Mouse (Mus musculus): Measurements from ENCODE around the gene Kcnma1. TPM values are rescaled to one million over a fixed set of nuclear protein-coding genes. Genes with fewer than 3 reads are reported as not detected.

The Kcnma1 gene
- polyA plus RNA-seq, 1 experiment, result not detected

DNA sequence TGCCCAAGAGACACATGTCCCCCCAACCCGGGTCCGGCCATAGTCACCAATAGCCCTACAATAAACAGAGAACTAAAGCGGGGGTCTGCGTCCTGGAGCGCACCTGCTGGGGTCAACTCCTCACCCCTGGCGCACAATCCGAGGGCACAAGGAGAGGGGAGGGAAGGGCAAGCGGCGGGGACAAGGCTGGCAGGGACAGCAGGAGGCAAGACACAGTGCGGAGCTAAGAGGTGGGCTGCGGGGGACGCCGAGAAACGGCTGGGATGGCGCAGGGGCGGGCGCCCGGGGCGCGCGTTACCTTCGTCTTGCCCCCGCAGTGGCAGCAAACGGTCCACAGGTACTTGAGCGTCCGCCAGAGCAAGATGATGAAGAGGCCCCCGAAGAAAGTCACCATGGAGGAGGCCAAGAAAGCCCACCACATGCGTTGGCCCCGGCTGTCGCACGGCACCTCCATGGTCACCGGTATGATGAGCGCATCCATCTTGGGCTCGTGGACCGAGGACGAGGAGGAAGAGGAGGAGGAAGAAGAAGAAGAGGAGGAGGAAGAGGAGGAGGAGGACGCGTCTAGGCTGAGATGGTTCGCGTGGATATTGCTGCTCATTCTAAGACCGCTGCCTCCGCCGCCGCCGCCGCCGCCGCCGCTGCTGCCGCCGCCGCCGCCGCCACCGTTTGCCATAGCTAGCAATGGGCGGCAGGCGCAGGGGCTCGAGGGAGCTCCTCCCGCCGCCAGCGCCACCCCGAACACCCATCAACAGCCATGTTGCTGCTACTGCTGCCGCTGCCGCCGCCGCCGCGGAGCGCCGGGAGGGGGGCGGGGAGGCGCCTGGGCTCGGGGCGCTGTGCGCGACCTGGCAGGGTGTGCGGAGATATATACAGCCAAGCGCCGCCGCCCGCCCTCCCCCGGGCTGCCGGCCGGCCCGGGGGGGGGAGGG, 10.6 kb downstream of the Kcnma1 start:
- Histone ChIP-seq H3K27ac (replicated peaks; ENCODE audit: low read depth, low read length) (no peak overlapping the region), H3K4me1 (ENCODE audit: control insufficient read depth, insufficient read depth, insufficient read length, low read length) (no peaks in the 10 kb centered on the region), H3K4me3 (ENCODE audit: insufficient read depth, low read depth, low read length) (peak overlapping the region; percentile 41)

DNA sequence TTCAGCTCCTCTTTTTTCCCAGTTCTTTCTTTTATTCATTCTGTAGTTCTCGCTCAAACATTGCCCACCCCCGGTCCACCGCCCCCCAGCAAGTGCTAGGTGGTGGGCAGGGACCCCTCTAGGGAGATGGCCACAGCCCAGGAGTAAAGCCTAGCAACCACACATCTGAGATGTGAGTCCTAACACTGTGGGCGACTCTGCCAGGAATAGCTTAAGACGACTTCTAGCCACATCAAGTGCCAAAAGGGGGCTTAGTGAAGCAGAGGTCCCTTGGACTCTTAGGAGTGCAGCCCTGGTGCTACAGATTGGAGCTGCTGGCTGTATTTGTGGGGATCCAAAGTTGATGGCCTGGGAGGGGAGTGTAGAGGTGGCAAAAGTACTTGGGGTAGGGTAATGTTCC, 11.6 kb downstream of the Kcnma1 start:
- Histone ChIP-seq H3K27ac (replicated peaks; ENCODE audit: low read depth, low read length) (no peak overlapping the region), H3K4me3 (ENCODE audit: insufficient read depth, low read depth, low read length) (no peak overlapping the region), H3K4me1 (ENCODE audit: control insufficient read depth, insufficient read depth, insufficient read length, low read length) (no peaks in the 10 kb centered on the region)

DNA sequence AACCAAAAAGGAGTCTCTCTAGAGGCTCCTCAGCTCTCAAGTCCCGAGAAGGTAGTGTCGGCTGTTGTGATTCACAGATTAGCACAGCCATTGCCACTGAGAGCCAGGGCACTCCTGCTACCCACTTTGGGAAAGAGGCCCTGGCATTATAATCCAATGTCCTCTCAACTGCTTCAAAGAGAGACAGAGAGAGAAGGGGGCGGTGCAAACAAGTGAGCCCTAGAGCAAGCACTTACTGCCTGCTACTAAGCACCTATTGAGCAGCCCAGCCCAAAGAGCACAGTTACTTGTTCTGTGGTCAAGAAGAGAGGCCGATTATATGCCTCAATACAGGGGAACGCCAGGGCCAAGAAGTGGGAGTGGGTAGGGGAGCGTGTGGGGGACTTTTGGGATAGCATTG, 16.4 kb downstream of the Kcnma1 start:
- Histone ChIP-seq H3K4me3 (ENCODE audit: insufficient read depth, low read depth, low read length) (no peak overlapping the region), H3K4me1 (ENCODE audit: control insufficient read depth, insufficient read depth, insufficient read length, low read length) (no peaks in the 10 kb centered on the region), H3K27ac (replicated peaks; ENCODE audit: low read depth, low read length) (no peak overlapping the region)

DNA sequence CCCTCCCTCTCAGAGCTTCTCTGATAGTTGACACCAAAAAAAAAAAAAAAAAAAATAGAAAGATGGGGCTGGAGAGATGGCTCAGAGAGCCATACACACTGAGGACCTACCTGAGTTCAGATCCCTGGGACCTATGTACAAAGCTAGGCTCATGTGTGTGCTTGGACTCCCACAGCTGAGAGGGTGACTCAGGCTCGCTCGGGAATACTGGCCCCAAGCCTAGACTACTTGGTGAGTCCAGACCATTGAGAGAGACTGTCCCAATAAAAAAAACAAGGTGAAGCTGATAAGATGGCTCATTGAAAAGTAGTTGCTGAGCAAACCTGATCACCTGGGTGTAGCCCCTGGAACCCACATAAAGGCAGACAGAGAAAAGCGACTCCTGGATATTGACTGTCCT, 18.5 kb downstream of the Kcnma1 start:
- Histone ChIP-seq H3K4me3 (ENCODE audit: insufficient read depth, low read depth, low read length) (no peak overlapping the region), H3K4me1 (ENCODE audit: control insufficient read depth, insufficient read depth, insufficient read length, low read length) (no peaks in the 10 kb centered on the region), H3K27ac (replicated peaks; ENCODE audit: low read depth, low read length) (no peak overlapping the region)

DNA sequence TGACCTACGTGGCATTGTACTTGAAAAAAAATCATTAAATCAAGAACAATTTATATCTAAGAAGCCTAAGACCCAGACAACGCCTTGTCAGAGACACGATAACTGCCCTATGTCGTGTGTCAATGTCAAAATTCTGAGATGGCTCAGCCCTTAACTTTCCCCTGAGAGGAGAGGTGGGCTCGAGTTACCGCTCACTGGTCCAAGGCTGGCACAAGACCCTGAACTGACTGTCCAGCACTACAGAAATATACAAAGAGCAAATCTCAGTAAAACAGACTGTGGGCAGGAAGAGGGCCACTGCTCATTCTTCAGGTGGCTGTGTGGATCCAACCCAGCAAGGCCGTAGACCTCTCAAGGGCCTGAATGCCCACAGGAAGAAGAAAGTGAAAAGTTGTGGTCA, 23.4 kb downstream of the Kcnma1 start:
- Histone ChIP-seq H3K4me3 (ENCODE audit: insufficient read depth, low read depth, low read length) (no peak overlapping the region), H3K27ac (replicated peaks; ENCODE audit: low read depth, low read length) (no peak overlapping the region), H3K4me1 (ENCODE audit: control insufficient read depth, insufficient read depth, insufficient read length, low read length) (no peaks in the 10 kb centered on the region)

DNA sequence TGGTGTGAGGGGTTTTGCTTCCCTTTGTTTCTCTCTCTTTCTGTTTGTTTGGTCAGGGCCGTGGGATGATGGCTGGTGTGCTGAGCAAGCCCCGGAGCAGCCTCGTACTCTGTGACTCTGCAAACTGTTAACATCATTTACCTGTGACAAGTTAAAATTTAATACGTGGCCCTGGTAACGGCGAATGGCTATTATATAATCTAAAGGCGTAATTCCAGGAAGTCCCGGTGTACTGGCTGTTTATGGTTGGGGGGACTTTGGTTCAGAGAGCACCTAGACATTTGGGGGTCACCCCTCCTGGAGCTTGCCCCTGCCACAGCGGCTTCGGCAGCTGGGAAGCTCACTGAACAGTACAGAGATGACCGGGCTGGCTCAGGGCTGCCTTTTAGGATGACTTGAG, 24.6 kb downstream of the Kcnma1 start:
- Histone ChIP-seq H3K4me1 (ENCODE audit: control insufficient read depth, insufficient read depth, insufficient read length, low read length) (no peaks in the 10 kb centered on the region), H3K4me3 (ENCODE audit: insufficient read depth, low read depth, low read length) (no peak overlapping the region), H3K27ac (replicated peaks; ENCODE audit: low read depth, low read length) (no peak overlapping the region)

DNA sequence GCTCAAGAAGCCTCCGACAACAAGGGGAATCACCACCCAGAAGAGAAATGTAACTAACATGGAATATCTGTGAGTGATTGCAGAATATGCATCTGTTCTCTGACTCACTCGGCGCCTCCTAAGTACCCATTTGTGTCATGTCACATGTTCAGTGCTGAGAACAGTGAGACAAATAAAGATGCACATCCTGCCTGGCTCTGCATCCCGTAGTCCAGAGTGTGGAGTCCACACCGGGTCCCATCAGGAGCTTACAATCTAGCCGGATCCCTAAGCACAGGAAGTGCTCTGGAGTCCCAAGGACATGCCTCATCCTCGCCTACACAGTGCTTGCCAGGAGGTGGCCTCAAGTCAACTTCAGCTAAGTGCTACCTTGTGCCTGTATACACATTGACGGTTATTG, 32.1 kb downstream of the Kcnma1 start:
- H3K4me3 ChIP-seq (ENCODE audit: insufficient read depth, low read depth, low read length), result no peak overlapping the region
- H3K4me1 ChIP-seq (ENCODE audit: control insufficient read depth, insufficient read depth, insufficient read length, low read length), result no peaks in the 10 kb centered on the region
- no peak overlapping the region for H3K27ac ChIP-seq (replicated peaks; ENCODE audit: low read depth, low read length)

DNA sequence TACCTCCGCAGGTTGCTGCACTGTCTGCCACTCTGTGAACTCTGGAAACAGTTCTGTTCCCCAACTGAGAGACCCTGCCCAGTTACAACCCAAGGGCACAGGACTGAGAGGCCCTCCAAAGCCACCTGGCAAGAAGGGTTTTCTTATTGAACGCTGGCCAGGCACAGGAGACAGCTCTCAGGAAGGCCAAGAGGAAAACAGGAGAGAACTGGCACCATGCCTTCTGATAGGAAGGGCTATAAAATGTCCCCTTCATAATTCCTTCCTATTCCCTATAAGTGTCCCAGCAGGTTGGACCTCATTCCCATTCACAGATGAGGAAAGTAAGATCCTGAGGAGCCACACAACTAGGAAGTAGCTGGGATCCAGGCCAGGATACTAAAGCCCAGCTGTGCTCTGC, 39.6 kb downstream of the Kcnma1 start:
- no peak overlapping the region for H3K27ac ChIP-seq (replicated peaks; ENCODE audit: low read depth, low read length)
- H3K4me1 ChIP-seq (ENCODE audit: control insufficient read depth, insufficient read depth, insufficient read length, low read length), result no peaks in the 10 kb centered on the region
- H3K4me3 ChIP-seq (ENCODE audit: insufficient read depth, low read depth, low read length), result no peak overlapping the region

DNA sequence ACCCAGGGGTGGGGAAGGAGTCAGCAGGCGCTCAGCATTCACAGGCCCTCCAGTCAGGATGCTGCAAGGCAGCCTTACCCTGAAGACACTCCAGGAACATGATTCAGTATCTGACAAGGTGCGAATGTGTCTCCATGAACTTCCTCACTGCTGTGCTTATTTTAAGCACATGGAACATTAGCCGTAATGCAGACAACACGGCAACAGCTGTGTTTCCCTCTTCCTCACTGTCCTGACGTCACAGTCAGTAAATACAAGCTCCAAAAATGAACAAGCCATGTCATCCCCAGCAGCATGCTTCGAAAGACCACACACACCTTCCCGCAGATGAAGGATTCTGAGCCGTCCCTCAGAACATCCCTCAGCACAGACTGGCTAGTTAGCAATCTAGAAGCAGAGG, 47.8 kb downstream of the Kcnma1 start:
- Histone ChIP-seq H3K4me1 (ENCODE audit: control insufficient read depth, insufficient read depth, insufficient read length, low read length) (no peaks in the 10 kb centered on the region), H3K4me3 (ENCODE audit: insufficient read depth, low read depth, low read length) (no peak overlapping the region), H3K27ac (replicated peaks; ENCODE audit: low read depth, low read length) (no peak overlapping the region)

DNA sequence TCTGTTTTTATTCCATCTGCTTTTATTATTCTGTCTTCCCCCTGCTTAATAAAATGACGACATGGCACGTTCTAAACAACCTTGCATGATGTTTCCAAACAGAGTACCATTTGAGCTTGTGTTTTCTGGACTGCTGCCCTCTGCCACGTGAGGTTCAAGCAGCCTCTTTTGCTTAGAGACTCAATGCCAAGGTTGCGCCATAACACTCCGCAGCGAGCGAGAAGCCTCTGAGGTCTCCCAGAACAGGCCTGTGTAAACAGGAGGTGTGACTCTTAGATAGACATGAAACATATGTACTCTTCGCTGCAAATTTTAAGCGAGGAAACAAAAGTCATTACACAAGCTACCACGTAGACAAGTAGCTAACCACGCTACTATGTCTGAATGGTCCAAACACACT, 55.2 kb downstream of the Kcnma1 start:
- no peaks in the 10 kb centered on the region for H3K4me1 ChIP-seq (ENCODE audit: control insufficient read depth, insufficient read depth, insufficient read length, low read length)
- no peak overlapping the region for H3K4me3 ChIP-seq (ENCODE audit: insufficient read depth, low read depth, low read length)
- H3K27ac ChIP-seq (replicated peaks; ENCODE audit: low read depth, low read length), result no peak overlapping the region

DNA sequence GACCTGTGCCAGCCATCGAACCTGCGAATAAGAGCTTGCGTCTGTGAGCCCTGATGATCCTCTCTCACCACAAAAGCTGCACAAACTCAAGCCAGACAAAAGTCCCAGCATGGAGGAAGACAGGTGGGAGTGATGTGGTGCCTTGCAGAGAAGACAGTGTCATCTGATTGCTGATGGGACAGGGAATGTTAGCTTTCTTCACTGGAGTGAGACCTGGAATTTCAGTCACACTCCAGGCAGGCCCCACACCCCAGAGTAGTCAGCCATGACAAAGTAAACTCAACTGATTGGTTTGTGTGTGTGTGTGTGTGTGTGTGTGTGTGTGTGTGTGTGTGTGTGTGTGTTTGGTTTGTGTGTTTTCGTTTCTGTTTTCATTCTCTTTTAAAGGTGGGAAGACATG, 57.0 kb downstream of the Kcnma1 start:
- Histone ChIP-seq H3K27ac (replicated peaks; ENCODE audit: low read depth, low read length) (no peak overlapping the region), H3K4me3 (ENCODE audit: insufficient read depth, low read depth, low read length) (no peak overlapping the region), H3K4me1 (ENCODE audit: control insufficient read depth, insufficient read depth, insufficient read length, low read length) (no peaks in the 10 kb centered on the region)

DNA sequence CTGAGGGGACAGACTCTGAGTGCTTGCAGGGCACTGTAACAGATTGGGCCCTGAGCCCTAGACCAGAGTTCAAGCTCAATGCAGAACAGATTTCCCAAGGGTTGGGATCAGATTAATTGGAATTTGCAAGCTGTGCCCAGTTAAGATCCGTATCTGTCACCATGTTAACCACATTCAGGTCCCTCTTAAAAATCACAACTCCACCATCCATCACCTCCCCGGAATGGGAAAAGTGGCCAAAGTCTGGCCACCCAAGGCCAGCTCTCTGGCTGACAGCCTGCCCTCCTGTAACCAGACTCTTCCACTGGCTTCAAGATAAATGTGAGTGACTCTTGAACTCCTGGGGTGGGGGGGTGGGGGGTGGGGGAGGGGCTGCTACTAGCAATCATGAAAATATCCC, 70.4 kb downstream of the Kcnma1 start:
- Histone ChIP-seq H3K4me1 (ENCODE audit: control insufficient read depth, insufficient read depth, insufficient read length, low read length) (no peaks in the 10 kb centered on the region), H3K27ac (replicated peaks; ENCODE audit: low read depth, low read length) (no peak overlapping the region), H3K4me3 (ENCODE audit: insufficient read depth, low read depth, low read length) (no peak overlapping the region)

DNA sequence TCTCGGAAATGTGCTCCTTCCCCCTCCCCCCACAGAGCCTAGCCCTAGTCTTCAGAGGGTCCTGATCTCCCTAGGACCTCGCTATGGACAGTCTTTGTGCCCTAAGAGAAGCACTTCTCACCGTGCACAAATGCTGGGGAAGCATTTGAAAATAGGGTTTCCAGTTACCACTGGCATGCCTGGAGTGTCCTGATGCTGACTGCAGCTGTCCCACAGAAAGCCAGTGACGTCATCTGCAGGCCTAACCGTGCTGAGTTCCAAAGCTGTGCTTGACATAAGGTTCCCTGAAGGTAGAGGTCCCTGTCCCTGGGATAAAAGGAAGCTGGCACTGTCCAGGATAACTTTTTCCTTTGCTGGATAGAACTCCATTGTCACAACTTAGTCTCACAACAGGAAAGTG, 71.1 kb downstream of the Kcnma1 start:
- Histone ChIP-seq H3K27ac (replicated peaks; ENCODE audit: low read depth, low read length) (no peak overlapping the region), H3K4me1 (ENCODE audit: control insufficient read depth, insufficient read depth, insufficient read length, low read length) (no peaks in the 10 kb centered on the region), H3K4me3 (ENCODE audit: insufficient read depth, low read depth, low read length) (no peak overlapping the region)

DNA sequence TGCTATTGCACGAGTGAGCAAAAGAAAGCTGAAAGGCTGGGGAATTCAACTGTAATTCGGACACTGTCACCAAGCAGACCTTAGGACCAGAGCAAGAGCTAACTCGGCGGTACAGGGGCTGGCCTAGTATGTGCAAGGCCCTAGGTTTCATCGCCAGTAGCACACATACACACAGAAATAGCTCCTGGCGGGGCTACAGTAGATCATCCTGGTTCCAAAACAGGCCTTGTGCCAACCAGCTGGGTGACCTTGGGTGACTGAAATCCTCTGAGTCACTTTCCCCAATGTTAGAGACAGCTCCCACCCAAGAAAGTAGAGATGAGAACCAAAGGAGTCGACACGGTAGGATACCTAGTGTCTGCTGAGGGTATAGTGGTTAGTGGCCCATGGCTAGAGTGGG, 72.2 kb downstream of the Kcnma1 start:
- H3K4me1 ChIP-seq (ENCODE audit: control insufficient read depth, insufficient read depth, insufficient read length, low read length), result no peaks in the 10 kb centered on the region
- no peak overlapping the region for H3K27ac ChIP-seq (replicated peaks; ENCODE audit: low read depth, low read length)
- H3K4me3 ChIP-seq (ENCODE audit: insufficient read depth, low read depth, low read length), result no peak overlapping the region

DNA sequence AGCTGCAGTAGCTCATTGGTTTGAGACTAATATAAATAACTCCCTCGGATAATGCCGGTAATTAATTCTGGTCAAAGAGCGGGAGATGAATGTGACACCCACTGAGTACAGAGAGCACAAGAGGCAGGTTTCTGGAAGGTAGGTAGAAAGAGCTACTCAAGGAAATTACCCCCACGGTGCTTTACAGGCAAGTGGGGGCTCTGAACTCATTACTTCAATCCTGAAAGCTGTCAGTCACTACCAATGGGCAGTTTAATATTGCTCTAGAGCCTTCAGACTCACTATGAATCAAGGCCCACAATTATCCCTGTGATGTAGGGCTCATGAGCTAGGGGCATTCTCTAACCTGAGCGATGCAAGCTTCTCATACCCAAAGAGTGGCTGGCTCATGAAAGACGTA, 79.3 kb downstream of the Kcnma1 start:
- H3K4me3 ChIP-seq (ENCODE audit: insufficient read depth, low read depth, low read length), result no peak overlapping the region
- no peak overlapping the region for H3K27ac ChIP-seq (replicated peaks; ENCODE audit: low read depth, low read length)
- H3K4me1 ChIP-seq (ENCODE audit: control insufficient read depth, insufficient read depth, insufficient read length, low read length), result no peaks in the 10 kb centered on the region

DNA sequence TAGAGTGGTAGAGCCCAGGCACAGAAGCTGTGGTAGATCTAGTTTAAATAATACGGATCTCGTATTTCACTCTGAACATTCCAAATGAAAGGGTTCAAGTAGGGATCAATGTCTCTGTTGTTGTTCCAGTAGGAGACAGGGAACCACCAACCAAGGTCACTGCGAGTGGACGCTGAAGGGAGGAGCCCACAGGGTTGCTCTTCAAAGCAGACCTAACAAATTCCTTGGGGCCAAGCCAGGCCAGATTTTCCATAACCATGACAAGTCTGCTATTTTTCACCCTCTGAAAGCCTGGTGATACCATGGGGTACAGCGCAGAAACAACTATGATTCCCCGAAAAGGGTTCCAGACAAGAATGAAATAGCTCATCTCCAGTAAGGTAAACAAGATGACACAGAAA, 82.6 kb downstream of the Kcnma1 start:
- Histone ChIP-seq H3K4me1 (ENCODE audit: control insufficient read depth, insufficient read depth, insufficient read length, low read length) (no peaks in the 10 kb centered on the region), H3K4me3 (ENCODE audit: insufficient read depth, low read depth, low read length) (no peak overlapping the region), H3K27ac (replicated peaks; ENCODE audit: low read depth, low read length) (no peak overlapping the region)

Data from brown adipose tissue, adult 24 weeks (tissue).